Mouse (Mus musculus): ENCODE data around the gene Slc20a1. TPM values are rescaled to one million over a fixed set of nuclear protein-coding genes. Genes with fewer than 3 reads are reported as not detected.

Gene Slc20a1
- polyA plus RNA-seq, 1 experiment from 2014 or later, result 57.2 TPM

DNA sequence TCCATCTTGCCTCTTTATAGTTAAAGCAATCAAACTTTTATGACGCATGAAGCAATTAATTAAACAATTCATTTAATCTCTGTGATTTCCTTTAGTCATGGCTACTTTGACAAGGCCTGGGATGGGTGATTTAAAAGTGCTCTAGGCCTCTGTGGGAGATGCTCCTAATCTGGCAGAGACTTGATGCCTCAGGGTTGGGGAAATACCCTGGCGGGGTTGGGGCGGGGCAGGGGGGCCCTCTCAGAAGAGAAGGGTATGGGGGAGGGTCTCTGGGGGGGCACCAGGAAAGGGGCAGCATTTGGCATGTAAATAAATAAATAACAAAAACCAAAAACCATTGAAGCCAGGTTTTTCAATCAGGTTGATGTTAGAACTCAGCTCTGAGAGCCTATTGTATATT, 20.9 kb upstream of the Slc20a1 start:
- H3K9ac ChIP-seq, result no peak overlapping the region
- no peak for ATAC-seq
- no peaks in the 10 kb centered on the region for H3K36me3 ChIP-seq (ENCODE audit: poor library complexity, severe bottlenecking)
- H3K27ac ChIP-seq, result no peak overlapping the region
- no peaks in the 10 kb centered on the region for H3K27me3 ChIP-seq
- 70% methylated on average over 3 of the region's 3 CpGs for WGBS
- no peak overlapping the region for H3K4me2 ChIP-seq
- no peak overlapping the region for H3K4me3 ChIP-seq
- H3K4me1 ChIP-seq, result no peaks in the 10 kb centered on the region
- no peaks in the 10 kb centered on the region for H3K9me3 ChIP-seq (replicated peaks)

DNA sequence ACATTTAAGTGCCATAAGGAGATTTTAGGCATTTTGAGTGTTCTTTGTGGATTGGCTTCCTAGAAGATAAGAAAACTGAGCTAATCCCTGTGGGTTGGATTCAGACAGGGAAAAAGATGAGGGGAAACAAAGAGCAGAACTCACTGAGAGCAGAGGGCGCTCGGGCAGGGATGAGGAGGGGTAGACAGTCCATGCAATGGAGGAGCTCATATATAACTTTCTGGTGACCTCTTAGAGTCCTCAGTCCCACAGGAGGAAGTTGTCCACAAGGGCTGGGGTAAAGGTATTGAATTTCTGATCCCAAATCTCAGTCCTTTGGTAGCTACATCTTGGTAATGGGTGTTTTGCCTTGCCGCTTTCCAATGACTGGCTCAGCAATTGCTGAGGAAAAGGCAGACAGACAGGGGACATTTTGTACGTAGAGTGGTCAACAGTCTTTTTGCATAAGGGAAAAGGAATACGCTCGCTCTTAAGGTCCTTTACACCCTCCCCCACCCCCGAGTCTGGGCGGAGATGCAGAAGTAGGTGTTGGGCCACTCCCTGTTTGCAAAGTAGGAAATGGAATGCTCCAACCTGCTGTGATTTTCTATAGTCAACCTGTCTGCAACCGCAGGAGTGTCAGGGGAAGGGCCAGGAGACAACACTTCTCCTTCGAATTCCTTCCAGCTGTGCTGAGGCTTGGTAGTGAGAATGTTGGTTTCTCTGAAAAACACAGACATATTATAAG, 20.2 kb upstream of the Slc20a1 start:
- Histone ChIP-seq H3K4me3 (no peak overlapping the region), H3K27ac (no peak overlapping the region), H3K9me3 (replicated peaks) (no peaks in the 10 kb centered on the region), H3K4me1 (no peaks in the 10 kb centered on the region), H3K36me3 (ENCODE audit: poor library complexity, severe bottlenecking) (no peaks in the 10 kb centered on the region), H3K27me3 (no peaks in the 10 kb centered on the region), H3K4me2 (no peak overlapping the region), H3K9ac (no peak overlapping the region)
- ATAC-seq, result no peak
- 56% methylated on average over 10 of the region's 10 CpGs for WGBS

GRCm38 (mm10) chr2:129179946-129180853, 18.4 kb upstream of the Slc20a1 start:
- Histone ChIP-seq H3K27me3 (no peaks in the 10 kb centered on the region), H3K9ac (no peak overlapping the region), H3K4me3 (no peak overlapping the region), H3K9me3 (replicated peaks) (no peaks in the 10 kb centered on the region), H3K4me1 (no peaks in the 10 kb centered on the region), H3K36me3 (ENCODE audit: poor library complexity, severe bottlenecking) (no peaks in the 10 kb centered on the region), H3K4me2 (no peak overlapping the region), H3K27ac (no peak overlapping the region)
- no peak for ATAC-seq
- WGBS, result 88% methylated on average over 8 of the region's 8 CpGs

GRCm38 (mm10) chr2:129181509-129181908, 17.1 kb upstream of the Slc20a1 start:
- Histone ChIP-seq H3K4me1 (no peaks in the 10 kb centered on the region), H3K9ac (no peak overlapping the region), H3K27me3 (no peaks in the 10 kb centered on the region), H3K4me3 (no peak overlapping the region), H3K27ac (no peak overlapping the region), H3K36me3 (ENCODE audit: poor library complexity, severe bottlenecking) (no peaks in the 10 kb centered on the region), H3K4me2 (no peak overlapping the region), H3K9me3 (replicated peaks) (no peaks in the 10 kb centered on the region)
- ATAC-seq, result no peak
- WGBS, result 92% methylated on average over 5 of the region's 5 CpGs

GRCm38 (mm10) chr2:129182412-129182811, 16.2 kb upstream of the Slc20a1 start:
- no peak overlapping the region for H3K27ac ChIP-seq
- 92% methylated on average over 1 of the region's 1 CpGs for WGBS
- H3K9me3 ChIP-seq (replicated peaks), result no peaks in the 10 kb centered on the region
- ATAC-seq, result no peak
- no peaks in the 10 kb centered on the region for H3K4me1 ChIP-seq
- no peak overlapping the region for H3K9ac ChIP-seq
- H3K36me3 ChIP-seq (ENCODE audit: poor library complexity, severe bottlenecking), result no peaks in the 10 kb centered on the region
- no peak overlapping the region for H3K4me3 ChIP-seq
- H3K4me2 ChIP-seq, result no peak overlapping the region
- H3K27me3 ChIP-seq, result no peaks in the 10 kb centered on the region

DNA sequence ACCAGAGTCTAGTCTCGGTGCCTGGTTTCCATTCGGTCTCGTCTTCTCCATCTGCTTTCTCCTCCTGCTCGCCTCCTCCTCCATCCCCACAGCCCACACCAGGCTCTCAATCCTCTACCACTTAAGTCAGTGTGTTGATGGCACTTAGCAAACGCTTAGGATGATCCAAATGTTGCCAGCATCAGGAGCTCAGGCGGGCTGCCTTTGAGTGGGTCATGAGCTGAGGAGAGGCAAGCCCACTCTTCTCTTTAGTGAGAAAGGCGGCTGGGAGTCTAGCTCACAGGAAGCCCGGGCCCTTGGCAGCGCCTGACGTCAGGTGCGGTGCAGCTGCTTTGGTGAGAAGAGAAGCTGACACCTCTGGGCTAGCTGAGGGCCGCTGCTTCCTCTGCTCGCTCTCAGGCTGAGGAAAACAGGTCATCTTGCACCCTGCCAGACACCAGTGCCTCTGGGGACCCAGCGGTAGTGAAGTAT, 15.0 kb upstream of the Slc20a1 start:
- no peaks in the 10 kb centered on the region for H3K4me1 ChIP-seq
- ATAC-seq, result no peak
- H3K4me2 ChIP-seq, result no peak overlapping the region
- no peak overlapping the region for H3K27ac ChIP-seq
- no peak overlapping the region for H3K9ac ChIP-seq
- no peaks in the 10 kb centered on the region for H3K27me3 ChIP-seq
- H3K9me3 ChIP-seq (replicated peaks), result no peaks in the 10 kb centered on the region
- H3K4me3 ChIP-seq, result no peak overlapping the region
- WGBS, result 85% methylated on average over 14 of the region's 14 CpGs
- no peaks in the 10 kb centered on the region for H3K36me3 ChIP-seq (ENCODE audit: poor library complexity, severe bottlenecking)

- Histone ChIP-seq H3K9ac (no peak overlapping the region), H3K4me3 (no peak overlapping the region), H3K36me3 (ENCODE audit: poor library complexity, severe bottlenecking) (no peaks in the 10 kb centered on the region), H3K9me3 (replicated peaks) (peaks cover 3% of the 10 kb centered on the region; the same call in 1 of the 2 replicates), H3K4me2 (no peak overlapping the region), H3K27me3 (no peaks in the 10 kb centered on the region), H3K4me1 (no peaks in the 10 kb centered on the region), H3K27ac (no peak overlapping the region)
- WGBS, result 83% methylated on average over 1 of the region's 1 CpGs
- no peak for ATAC-seq
Observed at GRCm38 (mm10) chr2:129184853-129185252, 13.7 kb upstream of the Slc20a1 start.

DNA sequence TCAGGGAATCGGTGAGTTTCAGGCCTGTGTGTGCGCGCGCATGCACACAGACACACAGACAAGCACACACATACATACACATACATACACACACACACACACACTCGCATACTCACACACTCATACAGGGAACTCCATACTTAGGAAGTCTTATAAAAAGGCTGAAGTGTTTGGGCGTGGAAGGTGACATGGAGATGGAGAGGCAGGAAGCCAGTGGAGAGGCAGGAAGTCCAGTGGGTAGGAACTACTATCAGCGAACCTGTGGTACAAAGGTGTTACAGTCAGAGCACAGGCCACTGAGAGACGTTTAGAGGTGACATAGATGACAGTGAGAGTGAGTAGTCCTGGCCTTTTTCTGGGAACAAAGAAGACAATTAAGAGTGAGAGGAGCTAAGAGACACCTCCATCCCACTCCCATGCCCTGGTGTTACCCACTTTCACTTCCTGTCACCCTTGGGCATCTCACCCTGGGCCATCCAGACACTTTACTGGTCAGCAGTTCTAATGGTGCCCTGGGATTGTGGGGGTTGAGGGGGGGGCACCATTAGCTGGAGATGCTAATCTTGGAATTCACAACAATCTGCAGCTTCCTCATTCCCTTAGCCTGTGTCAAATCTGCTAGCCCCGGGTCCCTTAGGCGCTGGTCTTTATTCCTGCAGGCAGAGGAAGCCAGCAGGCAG, 12.8 kb upstream of the Slc20a1 start:
- 91% methylated on average over 10 of the region's 10 CpGs for whole genome bisulfite sequencing
- no peak for ATAC-seq

DNA sequence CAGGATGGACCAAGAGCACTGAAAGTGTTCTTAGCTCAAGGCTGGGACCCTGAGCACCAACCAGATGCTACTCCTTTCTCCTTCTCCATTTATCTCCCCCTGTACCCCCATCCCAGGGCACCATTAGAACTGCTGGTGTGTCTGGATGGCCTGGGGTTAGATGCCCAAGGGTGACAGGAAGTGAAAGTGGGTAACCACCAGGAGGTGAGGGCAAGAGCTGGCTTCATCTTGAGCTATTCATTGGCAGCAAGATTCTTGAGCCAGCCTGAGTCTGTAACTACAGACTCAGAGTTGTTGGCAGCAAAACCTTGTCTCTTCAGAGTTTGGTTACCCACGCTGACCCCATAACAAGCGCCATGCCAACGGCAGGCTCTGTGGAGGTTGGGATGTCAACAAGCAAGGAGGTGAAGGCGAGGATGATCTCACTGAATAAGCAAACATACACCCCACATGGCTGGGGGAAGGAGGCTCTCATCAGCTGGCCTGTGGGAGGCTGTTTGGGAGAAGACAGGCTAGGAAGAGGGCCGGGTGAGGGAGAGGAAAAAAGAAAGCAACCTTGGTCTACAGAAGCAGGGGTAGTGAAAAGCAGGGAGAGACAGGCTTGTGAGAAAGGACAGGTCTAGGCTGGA, 12.2 kb upstream of the Slc20a1 start:
- Histone ChIP-seq H3K4me3 (no peak overlapping the region), H3K4me2 (no peak overlapping the region), H3K9me3 (replicated peaks) (peaks cover 3% of the 10 kb centered on the region; the same call in 1 of the 2 replicates), H3K27ac (no peak overlapping the region), H3K4me1 (no peaks in the 10 kb centered on the region), H3K36me3 (ENCODE audit: poor library complexity, severe bottlenecking) (no peaks in the 10 kb centered on the region), H3K27me3 (no peaks in the 10 kb centered on the region), H3K9ac (no peak overlapping the region)
- no peak for ATAC-seq
- WGBS, result 83% methylated on average over 5 of the region's 5 CpGs

More for the DNA sequence above, 12.8 kb upstream of the Slc20a1 start:
- Histone ChIP-seq H3K9ac (no peak overlapping the region), H3K4me3 (no peak overlapping the region), H3K36me3 (ENCODE audit: poor library complexity, severe bottlenecking) (no peaks in the 10 kb centered on the region), H3K4me1 (no peaks in the 10 kb centered on the region), H3K9me3 (replicated peaks) (peaks cover 3% of the 10 kb centered on the region; the same call in 1 of the 2 replicates), H3K27me3 (no peaks in the 10 kb centered on the region), H3K4me2 (no peak overlapping the region), H3K27ac (no peak overlapping the region)

DNA sequence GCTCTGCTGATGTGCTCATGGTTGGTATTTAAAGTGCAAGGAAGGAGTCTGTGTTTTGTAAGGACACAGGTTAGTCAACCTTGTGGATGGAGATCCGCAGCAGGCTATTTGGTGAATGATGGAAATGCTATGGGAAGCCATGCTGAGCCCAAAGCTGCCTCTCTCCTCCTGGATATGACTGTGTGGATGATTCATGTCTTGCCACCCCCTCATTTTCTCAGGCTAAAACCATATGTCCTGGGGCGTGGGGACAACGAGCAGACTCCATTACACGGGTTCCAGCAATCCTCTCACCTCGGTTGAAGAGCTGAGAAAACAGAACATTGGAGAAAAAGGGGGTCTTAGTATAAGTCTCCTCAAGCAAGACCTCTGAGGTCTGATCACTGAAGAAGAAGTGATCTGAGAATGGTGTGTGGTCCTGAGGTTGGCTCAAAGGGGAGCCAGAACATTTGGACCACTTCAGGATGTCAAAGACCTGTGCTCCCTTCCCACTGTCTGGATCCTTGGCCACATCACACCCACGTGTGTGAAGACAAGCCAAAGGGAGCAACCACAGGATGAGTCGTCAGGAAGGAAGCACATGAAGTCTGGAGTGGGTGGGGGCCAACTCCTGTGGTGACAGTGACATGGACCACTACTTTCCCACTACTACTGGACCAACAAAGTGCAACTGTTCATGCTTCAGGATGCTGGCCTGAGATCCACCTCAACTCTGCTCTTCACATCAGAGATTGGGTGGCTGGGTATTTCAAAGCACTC, 6.0 kb upstream of the Slc20a1 start:
- Histone ChIP-seq H3K36me3 (ENCODE audit: poor library complexity, severe bottlenecking) (no peaks in the 10 kb centered on the region), H3K9ac (no peak overlapping the region), H3K4me2 (no peak overlapping the region), H3K27me3 (no peaks in the 10 kb centered on the region), H3K4me1 (peaks cover 10% of the 10 kb centered on the region; the same call in 1 of the 2 replicates), H3K27ac (no peak overlapping the region), H3K4me3 (no peak overlapping the region), H3K9me3 (replicated peaks) (peaks cover 3% of the 10 kb centered on the region; the same call in 1 of the 2 replicates)
- WGBS, result 84% methylated on average over 7 of the region's 7 CpGs
- ATAC-seq, result no peak

DNA sequence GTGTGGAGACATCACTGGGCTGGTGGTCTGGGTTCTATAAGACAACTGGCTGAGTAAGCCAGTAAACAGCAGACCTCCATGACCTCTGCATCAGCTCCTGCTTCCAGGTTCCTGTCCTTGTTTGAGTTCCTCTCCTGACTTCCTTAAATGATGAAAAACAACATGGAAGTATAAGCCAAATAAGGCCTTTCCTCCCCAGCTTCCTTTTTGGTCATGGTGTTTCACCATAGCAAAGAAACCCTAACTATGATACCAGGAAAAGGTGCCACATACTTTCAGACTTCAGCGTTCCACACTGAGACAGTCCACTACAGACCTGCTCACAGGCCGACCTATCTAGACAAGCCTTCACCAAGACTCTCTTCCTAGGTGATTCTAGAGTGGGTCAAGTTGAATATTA, 2.2 kb upstream of the Slc20a1 start:
- H3K27ac ChIP-seq, result no peak overlapping the region

More for the DNA sequence above, 2.2 kb upstream of the Slc20a1 start:
- H3K4me1 ChIP-seq, result peaks cover 31% of the 10 kb centered on the region
- peaks cover 7% of the 10 kb centered on the region for H3K36me3 ChIP-seq (ENCODE audit: poor library complexity, severe bottlenecking)
- no peak overlapping the region for H3K4me2 ChIP-seq
- 96% methylated on average over 2 of the region's 2 CpGs for WGBS
- H3K27me3 ChIP-seq, result no peaks in the 10 kb centered on the region
- H3K9ac ChIP-seq, result no peak overlapping the region
- ATAC-seq, result no peak
- no peak overlapping the region for H3K4me3 ChIP-seq
- H3K9me3 ChIP-seq (replicated peaks), result no peaks in the 10 kb centered on the region
